16 mouse cellular contexts compared by ENCODE assay signal in genomic region chr9:22649606-22650005, GRCm38 (mm10).
A peak's percentile ranks its signal among the peaks of the same experiment; 100 is the strongest.
DNase-seq lines count a peak whose midpoint lies in the region; ATAC-seq and TF ChIP-seq lines count a peak whose summit lies in the region.
"Had no signal": no experiment of that assay in that cellular context is flagged by ENCODE, and none has a peak within 500 bp of the region (broad histone marks: within the 10 kb centered on the region; RNA-seq: fewer than 3 reads in every experiment).

No protein-coding gene starts in this region.

- 8% methylated on average over 10 of the region's 10 CpGs for WGBS in thymus, adult 2 months
- WGBS in stomach, postnatal 0 days: 69% methylated on average over 10 of the region's 10 CpGs

- H3K27me3 ChIP-seq in thymus, adult 2 months (ENCODE audit: control insufficient read depth, insufficient read depth, low read length): no peaks in the 10 kb centered on the region
- no peaks in the 10 kb centered on the region for H3K27me3 ChIP-seq in stomach, postnatal 0 days (ENCODE audit: control insufficient read depth, insufficient read depth, low read length)
- H3K27me3 ChIP-seq: embryonic facial prominence, embryonic 12.5 days; heart, embryonic 15.5 days; hindbrain, embryonic 15.5 days; liver, embryonic 12.5 days had no signal

- no peaks in the 10 kb centered on the region for H3K36me3 ChIP-seq in thymus, adult 2 months (ENCODE audit: control insufficient read depth, insufficient read depth, low read length)
- no peaks in the 10 kb centered on the region for H3K36me3 ChIP-seq in stomach, postnatal 0 days (ENCODE audit: control insufficient read depth, insufficient read depth, low read length)
- H3K36me3 ChIP-seq: embryonic facial prominence, embryonic 12.5 days; heart, embryonic 15.5 days; hindbrain, embryonic 15.5 days; liver, embryonic 12.5 days had no signal

- TF ChIP-seq EP300 in stomach, postnatal 0 days (optimal IDR thresholded peaks at IDR 0.05): no peak

- no peaks in the 10 kb centered on the region for H3K9me3 ChIP-seq in stomach, postnatal 0 days (ENCODE audit: control insufficient read depth, low read length)
- H3K9me3 ChIP-seq: embryonic facial prominence, embryonic 12.5 days; heart, embryonic 15.5 days; hindbrain, embryonic 15.5 days; liver, embryonic 12.5 days had no signal

- DNase-seq in CD4-positive helper T cell, adult 2 months (ENCODE audit: low read depth, low spot score): peak; percentile 67
- DNase-seq in thymus, adult 2 months: peak; percentile 31
- DNase-seq in gastrocnemius, postnatal 14 days: no peak
- DNase-seq in stomach, postnatal 0 days (ENCODE audit: low spot score): no peak
- DNase-seq in cerebellum, postnatal 25 days: no peak
- DNase-seq: adrenal gland, postnatal 36 days; cerebellum, adult 9-10 months; gastrocnemius, adult 2 months; lung, postnatal 14 days had no signal

- H3K4me3 ChIP-seq in thymus, adult 2 months (ENCODE audit: control insufficient read depth, insufficient read depth, low read length): no peak overlapping the region
- H3K4me3 ChIP-seq in stomach, postnatal 0 days (ENCODE audit: low read depth, low read length): no peak overlapping the region
- H3K4me3 ChIP-seq: embryonic facial prominence, embryonic 12.5 days; gastrocnemius, adult 2 months; heart, embryonic 15.5 days; hindbrain, embryonic 15.5 days; liver, embryonic 12.5 days had no signal

- peak; percentile 65 for ATAC-seq in activated CD4-positive, CD25-positive, alpha-beta regulatory T cell, adult 4 months
- peak; percentile 18; the same call in 1 of the 2 replicates for ATAC-seq in megakaryocyte-erythroid progenitor cell, adult 5-6 weeks (replicated peaks; ENCODE audit: low FRiP score, low TSS enrichment, poor library complexity, severe bottlenecking)
- ATAC-seq in stomach, postnatal 0 days (ENCODE audit: low FRiP score, low TSS enrichment): no peak
- ATAC-seq in frontal cortex, adult (ENCODE audit: low TSS enrichment): no peak
- ATAC-seq: liver, embryonic 12.5 days had no signal

- H3K27ac ChIP-seq in thymus, adult 2 months (ENCODE audit: control insufficient read depth, insufficient read depth, low read length): peak overlapping the region; percentile 45; the same call in 1 of the 2 replicates
- no peak overlapping the region for H3K27ac ChIP-seq in stomach, postnatal 0 days (replicated peaks)
- H3K27ac ChIP-seq: embryonic facial prominence, embryonic 12.5 days; gastrocnemius, adult 2 months; heart, embryonic 15.5 days; hindbrain, embryonic 15.5 days; liver, embryonic 12.5 days had no signal

- no peak for TF ChIP-seq CTCF in thymus, adult 2 months (IDR thresholded peaks at IDR 0.05; ENCODE audit: borderline replicate concordance, control insufficient read depth, extremely low read depth, insufficient read depth, low read length, poor library complexity)
- TF ChIP-seq CTCF in stomach, postnatal 0 days (IDR thresholded peaks at IDR 0.05; ENCODE audit: low read depth): no peak

- H3K4me2 ChIP-seq in stomach, postnatal 0 days (replicated peaks; ENCODE audit: low read depth): no peak overlapping the region
- H3K4me2 ChIP-seq: embryonic facial prominence, embryonic 12.5 days; heart, embryonic 15.5 days; hindbrain, embryonic 15.5 days; liver, embryonic 12.5 days had no signal

- no peak for TF ChIP-seq POLR2A in thymus, adult 2 months (IDR thresholded peaks at IDR 0.05; ENCODE audit: control insufficient read depth, extremely low read depth, insufficient read depth, low read length, poor library complexity)

- no peak overlapping the region for H3K9ac ChIP-seq in stomach, postnatal 0 days (ENCODE audit: low read length)
- H3K9ac ChIP-seq: embryonic facial prominence, embryonic 12.5 days; heart, embryonic 15.5 days; hindbrain, embryonic 15.5 days; liver, embryonic 12.5 days had no signal

- peaks cover 16% of the 10 kb centered on the region for H3K4me1 ChIP-seq in thymus, adult 2 months (replicated peaks; ENCODE audit: control insufficient read depth, insufficient read depth, low read length)
- no peaks in the 10 kb centered on the region for H3K4me1 ChIP-seq in stomach, postnatal 0 days (replicated peaks; ENCODE audit: control insufficient read depth, insufficient read depth)
- H3K4me1 ChIP-seq: embryonic facial prominence, embryonic 12.5 days; heart, embryonic 15.5 days; hindbrain, embryonic 15.5 days; liver, embryonic 12.5 days had no signal

- intact Hi-C loops in gastrocnemius, postnatal 14 days (cut with DNase I; ENCODE audit: low total_unique reads): no loop called here

Comparison
In these comparisons a context has a peak if more than half of its experiments do, and no peak if none do; other contexts are left out.
1. DNase-seq: peak in CD4-positive helper T cell, adult 2 months (single experiment) and thymus, adult 2 months (single experiment); none in gastrocnemius, postnatal 14 days (single experiment), stomach, postnatal 0 days (single experiment) and cerebellum, postnatal 25 days (0 of 2).
2. ATAC-seq: peak in activated CD4-positive, CD25-positive, alpha-beta regulatory T cell, adult 4 months (single experiment) and megakaryocyte-erythroid progenitor cell, adult 5-6 weeks (single experiment); none in stomach, postnatal 0 days (single experiment) and frontal cortex, adult (single experiment).